Mouse (Mus musculus) intestine, postnatal 0 days (tissue): ENCODE measurements around the gene Nrm. TPM values are rescaled to one million over a fixed set of nuclear protein-coding genes. Genes with fewer than 3 reads are reported as not detected.
A peak's percentile ranks its signal among the peaks of the same experiment; 100 is the strongest.

Experiments
- ATAC-seq: fragments of 200-750 bp; cut with Nextera tagmentation; 2 replicates; pipeline ENCODE4 v1.8.0; 2017; ENCODE audit warnings: mild to moderate bottlenecking, moderate TSS enrichment, moderate library complexity
- H3K27ac ChIP-seq: fragments of 300-500 bp; sonication (generic); 2 replicates; pipeline ENCODE4 v1.5.1; 2014; ENCODE audit warnings: mild to moderate bottlenecking, low read depth, low read length, moderate library complexity
- H3K27me3 ChIP-seq: fragments of 300-500 bp; sonication (generic); replicated peaks from 2 replicates; pipeline ENCODE4 v1.6.1; 2014; ENCODE audit warnings: low read length, mixed read lengths; ENCODE audit not compliant: control insufficient read depth, insufficient read depth
- H3K36me3 ChIP-seq: fragments of 300-500 bp; sonication (generic); 2 replicates; pipeline ENCODE4 v1.6.1; 2014; ENCODE audit warnings: mild to moderate bottlenecking, moderate library complexity; ENCODE audit not compliant: control insufficient read depth, insufficient read depth
- H3K4me1 ChIP-seq: fragments of 300-500 bp; sonication (generic); replicated peaks from 2 replicates; pipeline ENCODE4 v1.6.1; 2014; ENCODE audit warnings: antibody characterized with exemption, low read length, mixed read lengths; ENCODE audit not compliant: control insufficient read depth, insufficient read depth
- H3K4me2 ChIP-seq: fragments of 300-500 bp; sonication (generic); replicated peaks from 2 replicates; pipeline ENCODE4 v1.6.1; 2014; ENCODE audit warnings: low read depth, mild to moderate bottlenecking, moderate library complexity
- H3K4me3 ChIP-seq: fragments of 300-500 bp; sonication (generic); 2 replicates; pipeline ENCODE4 v1.5.1; 2014; ENCODE audit warnings: low read depth, low read length
- H3K9ac ChIP-seq: fragments of 300-500 bp; sonication (generic); 2 replicates; pipeline ENCODE4 v1.6.1; 2014; ENCODE audit warnings: mild to moderate bottlenecking, low read depth, low read length
- H3K9me3 ChIP-seq: fragments of 300-500 bp; sonication (generic); 2 replicates; pipeline ENCODE4 v1.6.1; 2016; ENCODE audit warnings: mixed run types; ENCODE audit not compliant: control insufficient read depth
- CTCF ChIP-seq: sonication (generic); IDR thresholded peaks from 2 replicates; pipeline ENCODE4 v1.5.1; 2016; ENCODE audit warnings: low read depth, mild to moderate bottlenecking, control low read depth, antibody characterized with exemption, moderate library complexity
- WGBS: fragments of 180-500 bp; shearing (Covaris S2); extraction: QIAGEN DNeasy Blood & Tissue Kit; methylation state at CpG from one replicate; pipeline ENCODE4 v1.1.7; 2014; 5-methylcytosine and 5-hydroxymethylcytosine counted together
- polyA plus RNA-seq: library from polyadenylated mRNA; unstranded; fragments of >200 nt; fragmentation: Nextera tagmentation; extraction: Ambion mirVana; gene quantifications from 2 replicates; pipeline ENCODE4 v1.2.1, GENCODE M21; 2015

The Nrm gene
- polyA plus RNA-seq, 1 experiment from 2014 or later: 19.8 TPM

GRCm38 (mm10) chr17:35866911-35867890 lies 6.1 kb downstream of the Nrm start:
- no peaks in the 10 kb centered on the region for H3K9me3 ChIP-seq
- H3K9ac ChIP-seq: peak overlapping the region; percentile 55
- H3K4me3 ChIP-seq: peak overlapping the region; percentile 61
- peak overlapping the region; percentile 87 for H3K27ac ChIP-seq
- no peak for ATAC-seq
- 20% methylated on average over 26 of the region's 26 CpGs for WGBS
- peak overlapping the region; percentile 92 for H3K4me2 ChIP-seq
- peak; percentile 58 for TF ChIP-seq CTCF
- H3K27me3 ChIP-seq: no peaks in the 10 kb centered on the region
- no peaks in the 10 kb centered on the region for H3K4me1 ChIP-seq
- H3K36me3 ChIP-seq: no peaks in the 10 kb centered on the region

GRCm38 (mm10) chr17:35868165-35868820 lies 7.2 kb downstream of the Nrm start:
- WGBS: 35% methylated on average over 16 of the region's 17 CpGs
- peak; percentile 16; the same call in 1 of the 2 replicates for TF ChIP-seq CTCF
- H3K4me3 ChIP-seq: peak overlapping the region; percentile 61
- no peaks in the 10 kb centered on the region for H3K36me3 ChIP-seq
- H3K27ac ChIP-seq: peak overlapping the region; percentile 87
- no peak for ATAC-seq
- peak overlapping the region; percentile 46 for H3K9ac ChIP-seq
- H3K27me3 ChIP-seq: no peaks in the 10 kb centered on the region
- no peaks in the 10 kb centered on the region for H3K9me3 ChIP-seq
- peak overlapping the region; percentile 92 for H3K4me2 ChIP-seq
- H3K4me1 ChIP-seq: no peaks in the 10 kb centered on the region

GRCm38 (mm10) chr17:35868961-35869345 lies 7.8 kb downstream of the Nrm start:
- WGBS: 10% methylated on average over 7 of the region's 7 CpGs
- H3K27me3 ChIP-seq: no peaks in the 10 kb centered on the region
- no peaks in the 10 kb centered on the region for H3K36me3 ChIP-seq
- no peaks in the 10 kb centered on the region for H3K4me1 ChIP-seq
- peak overlapping the region; percentile 61 for H3K4me3 ChIP-seq
- no peak for TF ChIP-seq CTCF
- H3K9ac ChIP-seq: peak overlapping the region; percentile 46
- H3K9me3 ChIP-seq: no peaks in the 10 kb centered on the region
- no peak for ATAC-seq
- peak overlapping the region; percentile 92 for H3K4me2 ChIP-seq
- H3K27ac ChIP-seq: peak overlapping the region; percentile 66

DNA sequence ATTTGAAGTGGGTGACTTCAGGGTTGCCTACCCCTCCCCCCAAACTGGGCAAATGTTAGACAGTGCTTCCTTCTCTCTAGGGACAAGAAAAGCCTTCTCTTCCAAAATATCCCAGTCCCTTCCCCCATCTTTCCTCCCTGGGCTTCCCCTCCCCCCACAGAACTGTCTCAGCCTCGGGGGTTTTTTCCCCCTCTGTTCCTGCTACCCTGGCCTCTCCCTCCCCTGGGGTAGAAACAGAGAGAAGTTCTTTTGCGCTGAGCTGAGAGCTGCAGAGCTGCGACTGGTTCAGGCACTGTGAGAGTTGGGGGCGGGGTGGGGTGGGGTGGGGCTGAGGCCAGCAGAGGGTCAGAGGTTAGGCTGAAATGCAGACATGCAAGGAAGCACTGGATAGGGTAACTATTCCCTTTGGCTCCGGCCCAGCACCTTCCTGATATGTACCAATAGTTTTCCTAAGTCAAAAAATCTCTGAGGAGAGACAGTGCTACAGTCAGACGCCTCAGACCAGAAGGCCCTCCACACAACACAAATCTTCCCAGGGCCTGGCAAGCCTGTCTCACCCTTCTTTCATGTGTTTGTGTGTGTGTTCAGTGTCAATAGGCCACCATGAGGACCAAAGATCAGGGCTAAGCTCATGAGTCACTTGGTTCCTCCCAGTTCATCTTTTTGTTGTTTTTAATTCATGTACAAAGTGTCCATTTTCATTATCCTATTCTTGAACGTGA lies 8.4 kb downstream of the Nrm start:
- Histone ChIP-seq H3K9ac (peak overlapping the region; percentile 46), H3K4me2 (peak overlapping the region; percentile 92), H3K36me3 (no peaks in the 10 kb centered on the region), H3K27ac (peak overlapping the region; percentile 66), H3K9me3 (no peaks in the 10 kb centered on the region), H3K4me3 (peak overlapping the region; percentile 61), H3K27me3 (no peaks in the 10 kb centered on the region), H3K4me1 (no peaks in the 10 kb centered on the region)
- WGBS: 3% methylated on average over 7 of the region's 7 CpGs
- no peak for TF ChIP-seq CTCF
- no peak; the same call in 1 of the 2 replicates for ATAC-seq

DNA sequence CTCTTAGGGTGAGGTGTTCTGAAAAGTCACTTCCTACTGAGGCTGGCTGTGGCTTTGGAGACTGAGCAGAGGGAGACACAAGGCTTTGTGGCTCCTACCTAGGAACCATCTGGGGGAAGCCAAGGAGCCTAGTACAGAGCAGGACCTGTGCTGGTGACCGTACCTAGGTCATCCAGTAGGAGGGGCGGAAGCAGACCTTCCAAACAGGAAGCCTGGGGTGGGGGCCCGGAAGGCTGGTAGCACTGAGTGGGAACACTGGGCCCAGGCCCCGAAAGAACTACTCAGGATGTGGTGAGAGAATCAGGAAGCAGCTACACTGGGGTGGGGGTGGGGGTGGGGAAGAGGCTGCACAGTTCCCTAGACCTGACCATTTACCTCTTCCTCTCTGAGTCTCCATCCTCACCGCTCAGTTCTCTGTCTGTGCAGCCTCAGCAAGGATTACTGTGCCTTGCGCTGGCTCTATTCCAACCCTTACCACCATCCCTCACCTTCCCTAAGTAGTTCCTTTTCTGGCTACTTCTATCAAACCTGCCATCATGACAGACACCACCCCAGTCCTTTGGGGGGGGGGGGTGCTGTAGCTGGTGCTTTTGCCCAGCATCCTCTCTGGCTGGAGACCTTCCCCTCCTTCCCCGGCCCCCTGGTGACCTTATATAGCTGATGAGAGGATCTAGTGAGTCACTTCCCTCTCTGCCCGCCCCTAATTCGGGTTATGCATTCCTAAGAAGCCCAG lies 9.2 kb downstream of the Nrm start:
- Histone ChIP-seq H3K27me3 (no peaks in the 10 kb centered on the region), H3K4me2 (peak overlapping the region; percentile 92), H3K27ac (peak overlapping the region; percentile 66), H3K9me3 (no peaks in the 10 kb centered on the region), H3K36me3 (0 out of 2 replicates have a peak, but pooled peaks cover 3% of the 10 kb centered on the region), H3K9ac (peak overlapping the region; percentile 37; the same call in 1 of the 2 replicates), H3K4me1 (no peaks in the 10 kb centered on the region), H3K4me3 (peak overlapping the region; percentile 19; the same call in 1 of the 2 replicates)
- WGBS: 60% methylated on average over 9 of the region's 9 CpGs
- no peak for ATAC-seq
- no peak for TF ChIP-seq CTCF
